Mouse (Mus musculus) intestine, postnatal 0 days (tissue): ENCODE data around the gene Lasp1. TPM values are rescaled to one million over a fixed set of nuclear protein-coding genes. Genes with fewer than 3 reads are reported as not detected.

Source experiments
- ATAC-seq: fragments of 200-750 bp; cut with Nextera tagmentation; 2 replicates; pipeline ENCODE4 v1.8.0; 2017; ENCODE audit warnings: mild to moderate bottlenecking, moderate TSS enrichment, moderate library complexity
- H3K27ac ChIP-seq: fragments of 300-500 bp; sonication (generic); 2 replicates; pipeline ENCODE4 v1.5.1; 2014; ENCODE audit warnings: mild to moderate bottlenecking, low read depth, low read length, moderate library complexity
- H3K27me3 ChIP-seq: fragments of 300-500 bp; sonication (generic); replicated peaks from 2 replicates; pipeline ENCODE4 v1.6.1; 2014; ENCODE audit warnings: low read length, mixed read lengths; ENCODE audit not compliant: control insufficient read depth, insufficient read depth
- H3K36me3 ChIP-seq: fragments of 300-500 bp; sonication (generic); 2 replicates; pipeline ENCODE4 v1.6.1; 2014; ENCODE audit warnings: mild to moderate bottlenecking, moderate library complexity; ENCODE audit not compliant: control insufficient read depth, insufficient read depth
- H3K4me1 ChIP-seq: fragments of 300-500 bp; sonication (generic); replicated peaks from 2 replicates; pipeline ENCODE4 v1.6.1; 2014; ENCODE audit warnings: antibody characterized with exemption, low read length, mixed read lengths; ENCODE audit not compliant: control insufficient read depth, insufficient read depth
- H3K4me2 ChIP-seq: fragments of 300-500 bp; sonication (generic); replicated peaks from 2 replicates; pipeline ENCODE4 v1.6.1; 2014; ENCODE audit warnings: low read depth, mild to moderate bottlenecking, moderate library complexity
- H3K4me3 ChIP-seq: fragments of 300-500 bp; sonication (generic); 2 replicates; pipeline ENCODE4 v1.5.1; 2014; ENCODE audit warnings: low read depth, low read length
- H3K9ac ChIP-seq: fragments of 300-500 bp; sonication (generic); 2 replicates; pipeline ENCODE4 v1.6.1; 2014; ENCODE audit warnings: mild to moderate bottlenecking, low read depth, low read length
- H3K9me3 ChIP-seq: fragments of 300-500 bp; sonication (generic); 2 replicates; pipeline ENCODE4 v1.6.1; 2016; ENCODE audit warnings: mixed run types; ENCODE audit not compliant: control insufficient read depth
- CTCF ChIP-seq: sonication (generic); IDR thresholded peaks from 2 replicates; pipeline ENCODE4 v1.5.1; 2016; ENCODE audit warnings: low read depth, mild to moderate bottlenecking, control low read depth, antibody characterized with exemption, moderate library complexity
- WGBS: fragments of 180-500 bp; shearing (Covaris S2); extraction: QIAGEN DNeasy Blood & Tissue Kit; methylation state at CpG from one replicate; pipeline ENCODE4 v1.1.7; 2014; 5-methylcytosine and 5-hydroxymethylcytosine counted together
- polyA plus RNA-seq: library from polyadenylated mRNA; unstranded; fragments of >200 nt; fragmentation: Nextera tagmentation; extraction: Ambion mirVana; gene quantifications from 2 replicates; pipeline ENCODE4 v1.2.1, GENCODE M21; 2015

Lasp1 gene
- polyA plus RNA-seq, 1 experiment from 2014 or later: 98.2 TPM

DNA sequence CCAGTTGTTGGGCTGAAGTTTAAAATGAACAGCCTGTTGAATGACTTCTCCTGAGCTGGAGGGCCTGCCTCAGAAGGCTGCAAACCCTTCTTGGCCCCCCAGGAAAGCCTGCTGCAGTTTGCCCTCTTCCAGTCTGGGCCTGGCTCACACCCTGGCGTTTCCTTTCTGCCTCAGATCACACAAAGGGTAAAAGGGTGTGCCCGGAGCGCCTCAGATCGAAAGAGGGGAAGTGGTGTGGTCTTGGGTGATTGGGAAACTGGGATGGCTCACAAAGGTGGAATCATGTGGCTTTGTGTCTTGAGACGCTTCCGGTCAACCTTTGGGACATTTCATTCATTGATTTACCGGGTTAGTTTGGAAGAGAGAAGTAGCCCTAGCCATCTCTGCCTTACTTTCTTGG lies 27.6 kb downstream of the Lasp1 start:
- peak overlapping the region; percentile 28; the same call in 1 of the 2 replicates for H3K27ac ChIP-seq
- H3K9me3 ChIP-seq: no peaks in the 10 kb centered on the region
- H3K36me3 ChIP-seq: peaks cover 65% of the 10 kb centered on the region
- no peak overlapping the region for H3K4me3 ChIP-seq
- no peak overlapping the region for H3K9ac ChIP-seq
- H3K27me3 ChIP-seq: no peaks in the 10 kb centered on the region
- WGBS: 44% methylated on average over 7 of the region's 7 CpGs
- no peak overlapping the region for H3K4me2 ChIP-seq
- no peak for ATAC-seq
- peaks cover 7% of the 10 kb centered on the region; the same call in 1 of the 2 replicates for H3K4me1 ChIP-seq
- no peak for TF ChIP-seq CTCF

DNA sequence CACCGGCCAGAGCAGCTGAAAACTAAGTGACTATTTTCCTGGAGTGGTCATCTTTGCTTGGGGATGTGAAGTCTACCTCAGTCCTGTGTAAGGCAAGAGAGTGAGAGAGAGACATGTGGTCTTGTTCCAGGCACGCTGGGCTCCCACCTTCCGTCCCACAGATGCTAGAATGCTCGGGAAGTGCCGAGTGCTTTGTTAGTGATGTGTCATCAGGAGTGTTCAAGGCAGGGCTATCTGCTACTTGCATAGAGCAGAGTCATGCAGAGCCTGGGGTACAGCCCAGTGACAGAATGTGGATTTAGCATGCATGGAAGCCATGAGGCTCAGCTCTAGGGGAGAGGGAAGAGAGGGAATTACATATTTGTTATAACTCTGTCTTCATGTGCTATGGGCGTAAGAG lies 28.9 kb downstream of the Lasp1 start:
- peaks cover 74% of the 10 kb centered on the region for H3K36me3 ChIP-seq
- no peak overlapping the region for H3K4me2 ChIP-seq
- peaks cover 7% of the 10 kb centered on the region; the same call in 1 of the 2 replicates for H3K4me1 ChIP-seq
- H3K4me3 ChIP-seq: no peak overlapping the region
- WGBS: 88% methylated on average over 6 of the region's 6 CpGs
- no peak for TF ChIP-seq CTCF
- no peaks in the 10 kb centered on the region for H3K27me3 ChIP-seq
- ATAC-seq: no peak
- no peak overlapping the region for H3K27ac ChIP-seq
- no peak overlapping the region for H3K9ac ChIP-seq
- no peaks in the 10 kb centered on the region for H3K9me3 ChIP-seq

DNA sequence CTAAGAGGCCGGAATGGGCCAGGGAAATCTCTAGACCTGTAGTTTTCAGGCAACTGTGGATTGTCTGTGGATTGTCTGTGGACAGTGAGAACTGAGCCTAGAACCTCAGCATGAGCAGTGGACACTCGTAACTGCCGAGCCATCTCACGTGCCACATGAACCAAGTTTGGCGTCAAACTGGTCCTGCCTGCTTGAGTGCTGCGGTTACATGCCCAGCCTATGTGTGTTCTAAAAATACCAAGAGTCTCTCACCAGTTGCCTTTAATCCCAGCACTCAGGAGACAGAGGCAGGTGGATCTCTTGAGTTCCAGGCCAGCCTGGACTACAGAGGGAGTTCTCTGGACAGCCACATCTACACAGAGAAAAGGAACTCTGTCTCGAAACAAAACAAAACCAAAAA lies 30.6 kb downstream of the Lasp1 start:
- no peak for TF ChIP-seq CTCF
- Histone ChIP-seq H3K4me3 (no peak overlapping the region), H3K36me3 (peaks cover 76% of the 10 kb centered on the region), H3K27ac (no peak overlapping the region), H3K4me1 (peaks cover 7% of the 10 kb centered on the region; the same call in 1 of the 2 replicates), H3K4me2 (no peak overlapping the region), H3K9me3 (no peaks in the 10 kb centered on the region), H3K9ac (no peak overlapping the region), H3K27me3 (no peaks in the 10 kb centered on the region)
- ATAC-seq: no peak
- WGBS: 89% methylated on average over 7 of the region's 7 CpGs

DNA sequence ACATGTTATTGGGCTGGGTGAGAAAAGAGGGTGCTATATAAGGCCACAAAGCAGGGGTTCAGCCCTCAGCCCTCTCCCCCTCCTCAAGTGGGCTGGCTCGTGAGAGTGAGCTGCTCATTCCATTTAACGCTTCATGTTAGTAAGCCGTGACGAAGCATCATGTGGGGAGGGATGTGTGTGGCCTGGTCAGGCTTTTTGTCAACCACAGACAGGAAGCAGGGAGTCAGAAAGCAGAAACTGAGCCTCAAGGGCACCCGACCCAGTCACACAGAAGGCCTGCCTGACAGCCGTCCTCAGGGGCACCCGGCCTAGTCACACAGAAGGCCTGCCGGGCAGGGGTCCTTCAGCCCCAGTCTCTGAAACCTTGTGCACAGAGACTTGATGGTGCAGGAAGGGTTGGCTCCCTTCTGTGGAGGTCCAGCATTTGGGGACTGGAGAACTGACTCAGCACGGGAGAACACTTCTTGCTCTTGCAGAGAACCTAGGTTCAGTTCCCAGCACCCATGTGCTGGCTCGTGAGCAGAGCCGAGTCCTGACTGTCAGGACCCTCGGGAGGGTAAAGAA lies 31.2 kb downstream of the Lasp1 start:
- Histone ChIP-seq H3K4me2 (no peak overlapping the region), H3K9ac (no peak overlapping the region), H3K27me3 (no peaks in the 10 kb centered on the region), H3K36me3 (peaks cover 76% of the 10 kb centered on the region), H3K4me3 (no peak overlapping the region), H3K27ac (no peak overlapping the region), H3K9me3 (no peaks in the 10 kb centered on the region), H3K4me1 (peaks cover 7% of the 10 kb centered on the region; the same call in 1 of the 2 replicates)
- 85% methylated on average over 12 of the region's 12 CpGs for WGBS
- no peak for TF ChIP-seq CTCF
- no peak for ATAC-seq

DNA sequence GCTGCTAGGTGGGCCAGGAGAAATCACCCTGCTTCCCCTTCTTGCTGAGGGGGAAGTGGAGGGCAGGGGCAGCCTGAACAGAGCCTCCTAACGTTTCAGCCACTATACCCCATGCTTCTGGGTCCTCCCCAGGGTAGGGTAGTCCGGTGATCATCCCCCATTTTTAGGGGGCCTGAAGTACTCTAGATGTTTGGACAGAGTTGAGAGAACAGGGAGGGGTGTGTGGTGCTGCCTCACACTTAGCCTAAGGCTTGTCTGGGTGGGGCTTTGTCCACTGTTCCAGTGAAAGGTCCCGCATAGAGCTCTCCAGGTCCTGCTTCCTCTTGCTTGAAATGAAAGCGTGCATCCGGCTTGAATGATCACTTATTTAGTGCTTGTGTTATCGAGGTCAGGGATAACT lies 31.7 kb downstream of the Lasp1 start:
- ATAC-seq: no peak
- Histone ChIP-seq H3K4me1 (peaks cover 7% of the 10 kb centered on the region; the same call in 1 of the 2 replicates), H3K9me3 (no peaks in the 10 kb centered on the region), H3K27me3 (no peaks in the 10 kb centered on the region), H3K4me3 (no peak overlapping the region), H3K36me3 (peaks cover 76% of the 10 kb centered on the region), H3K4me2 (no peak overlapping the region), H3K9ac (no peak overlapping the region), H3K27ac (no peak overlapping the region)
- TF ChIP-seq CTCF: no peak
- WGBS: 70% methylated on average over 6 of the region's 6 CpGs

DNA sequence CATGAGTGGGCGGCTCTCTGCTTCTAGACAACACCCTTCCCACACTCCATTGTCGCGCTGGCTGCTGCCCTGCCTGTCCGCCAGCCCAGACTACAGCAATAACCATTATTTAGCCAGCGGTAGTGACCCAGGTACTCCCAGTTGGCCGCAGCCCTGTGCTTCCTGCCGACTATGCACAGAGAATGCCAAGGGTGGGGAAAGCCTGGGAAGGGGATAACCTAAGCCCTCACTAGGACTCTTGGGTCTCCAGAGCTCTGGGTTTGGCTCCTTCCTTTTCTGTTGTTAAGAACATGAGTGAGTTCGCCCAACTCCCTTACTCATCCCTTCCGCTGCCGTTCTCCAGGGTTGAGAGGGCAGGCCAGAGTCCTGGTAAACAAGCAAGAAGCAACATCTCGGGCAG lies 33.2 kb downstream of the Lasp1 start:
- ATAC-seq: no peak
- no peaks in the 10 kb centered on the region for H3K27me3 ChIP-seq
- peaks cover 79% of the 10 kb centered on the region for H3K36me3 ChIP-seq

More for the DNA sequence above, 33.2 kb downstream of the Lasp1 start:
- Histone ChIP-seq H3K9me3 (no peaks in the 10 kb centered on the region), H3K4me3 (no peak overlapping the region), H3K9ac (no peak overlapping the region), H3K4me1 (peaks cover under 1% of the 10 kb centered on the region; the same call in 1 of the 2 replicates), H3K4me2 (no peak overlapping the region), H3K27ac (no peak overlapping the region)
- WGBS: 74% methylated on average over 11 of the region's 11 CpGs
- no peak for TF ChIP-seq CTCF
